Mouse (Mus musculus): ENCODE results near the gene Mllt1. TPM values are rescaled to one million over a fixed set of nuclear protein-coding genes. Genes with fewer than 3 reads are reported as not detected.

Mllt1 gene
- polyA plus RNA-seq, 2 experiments: 34.5 to 98.3 TPM

- Histone ChIP-seq H3K4me1 (ENCODE audit: control insufficient read depth, insufficient read depth, low read length) (no peaks in the 10 kb centered on the region), H3K4me3 (replicated peaks; ENCODE audit: low read length) (no peak overlapping the region), H3K27ac (replicated peaks; ENCODE audit: low read depth, low read length) (no peak overlapping the region), H3K9ac (ENCODE audit: low read depth, low read length, severe bottlenecking) (no peak overlapping the region), H3K27me3 (ENCODE audit: control insufficient read depth, insufficient read depth, low read length) (no peaks in the 10 kb centered on the region), H3K36me3 (ENCODE audit: control insufficient read depth, insufficient read depth, low read length) (no peaks in the 10 kb centered on the region), H3K9me3 (ENCODE audit: control insufficient read depth, low read length) (no peaks in the 10 kb centered on the region), H3K4me2 (replicated peaks; ENCODE audit: low read depth, low read length, severe bottlenecking) (no peak overlapping the region)
- ATAC-seq (ENCODE audit: low FRiP score, low read depth) (no peak), DNase-seq (ENCODE audit: low spot score) (no peak)
- TF ChIP-seq POLR2A (IDR thresholded peaks at IDR 0.05; ENCODE audit: borderline replicate concordance, extremely low read depth, insufficient read depth, insufficient read length): no peak
- 30% methylated on average over 11 of the region's 11 CpGs for WGBS
These were observed 22.7 kb upstream of the Mllt1 start for GRCm38 (mm10) chr17:56957763-56958429.

- no peak for TF ChIP-seq POLR2A (IDR thresholded peaks at IDR 0.05; ENCODE audit: borderline replicate concordance, extremely low read depth, insufficient read depth, insufficient read length)
- H3K4me3 ChIP-seq (replicated peaks; ENCODE audit: low read length): no peak overlapping the region
- H3K4me2 ChIP-seq (replicated peaks; ENCODE audit: low read depth, low read length, severe bottlenecking): no peak overlapping the region
- no peak overlapping the region for H3K27ac ChIP-seq (replicated peaks; ENCODE audit: low read depth, low read length)
- DNase-seq (ENCODE audit: low spot score) (no peak), ATAC-seq (ENCODE audit: low FRiP score, low read depth) (no peak)
- no peaks in the 10 kb centered on the region for H3K4me1 ChIP-seq (ENCODE audit: control insufficient read depth, insufficient read depth, low read length)
- WGBS: 83% methylated on average over 7 of the region's 7 CpGs
- H3K9me3 ChIP-seq (ENCODE audit: control insufficient read depth, low read length): no peaks in the 10 kb centered on the region
- H3K27me3 ChIP-seq (ENCODE audit: control insufficient read depth, insufficient read depth, low read length): no peaks in the 10 kb centered on the region
- H3K9ac ChIP-seq (ENCODE audit: low read depth, low read length, severe bottlenecking): no peak overlapping the region
- H3K36me3 ChIP-seq (ENCODE audit: control insufficient read depth, insufficient read depth, low read length): no peaks in the 10 kb centered on the region
These were observed 19.7 kb upstream of the Mllt1 start for GRCm38 (mm10) chr17:56954871-56955270.

DNA sequence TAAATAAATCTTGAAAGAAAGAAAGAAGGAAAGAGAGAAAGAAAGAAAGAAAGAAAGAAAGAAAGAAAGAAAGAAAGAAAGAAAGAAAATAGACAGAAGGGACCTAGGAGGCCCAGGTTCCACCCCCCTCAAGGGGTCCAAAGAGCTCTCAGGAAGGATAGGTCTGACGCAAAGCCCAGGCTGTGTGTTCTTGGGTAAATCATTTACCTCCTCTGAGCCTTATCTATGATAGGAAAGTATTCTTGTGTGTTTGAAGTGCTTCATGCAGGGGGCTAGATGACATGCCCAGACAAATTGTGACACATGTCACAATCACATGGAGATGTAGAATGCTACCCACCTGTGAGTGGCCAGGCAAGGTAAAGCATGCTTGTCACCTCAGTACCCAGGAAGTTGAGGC lies 17.4 kb upstream of the Mllt1 start:
- no peaks in the 10 kb centered on the region for H3K9me3 ChIP-seq (ENCODE audit: control insufficient read depth, low read length)
- no peak overlapping the region for H3K9ac ChIP-seq (ENCODE audit: low read depth, low read length, severe bottlenecking)
- ATAC-seq (ENCODE audit: low FRiP score, low read depth) (no peak), DNase-seq (ENCODE audit: low spot score) (no peak)
- no peak overlapping the region for H3K4me2 ChIP-seq (replicated peaks; ENCODE audit: low read depth, low read length, severe bottlenecking)
- H3K27me3 ChIP-seq (ENCODE audit: control insufficient read depth, insufficient read depth, low read length): no peaks in the 10 kb centered on the region
- WGBS: 95% methylated on average over 1 of the region's 1 CpGs
- TF ChIP-seq POLR2A (IDR thresholded peaks at IDR 0.05; ENCODE audit: borderline replicate concordance, extremely low read depth, insufficient read depth, insufficient read length): no peak
- H3K4me1 ChIP-seq (ENCODE audit: control insufficient read depth, insufficient read depth, low read length): no peaks in the 10 kb centered on the region
- H3K27ac ChIP-seq (replicated peaks; ENCODE audit: low read depth, low read length): no peak overlapping the region
- no peaks in the 10 kb centered on the region for H3K36me3 ChIP-seq (ENCODE audit: control insufficient read depth, insufficient read depth, low read length)
- H3K4me3 ChIP-seq (replicated peaks; ENCODE audit: low read length): no peak overlapping the region

DNA sequence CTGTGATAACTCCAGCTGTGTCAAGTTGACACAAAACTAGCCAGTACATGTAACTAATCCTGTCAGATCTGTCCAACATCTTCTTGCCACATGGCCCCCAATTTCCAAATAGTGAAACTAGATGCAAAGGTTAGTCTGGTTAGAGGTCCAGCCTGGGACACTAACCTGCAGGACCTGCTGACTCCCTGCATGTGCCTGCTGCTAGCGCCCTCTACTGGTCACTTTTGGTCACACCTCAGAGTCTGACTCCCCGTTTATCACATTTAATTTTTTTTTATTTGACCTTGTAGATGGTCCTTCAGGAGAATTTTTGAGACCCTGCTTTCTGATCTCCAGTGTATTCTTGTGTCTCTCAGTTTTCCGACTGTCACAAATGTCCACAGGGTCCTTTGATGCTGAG lies 15.7 kb upstream of the Mllt1 start:
- 13% methylated on average over 3 of the region's 3 CpGs for WGBS
- no peak overlapping the region for H3K27ac ChIP-seq (replicated peaks; ENCODE audit: low read depth, low read length)
- ATAC-seq (ENCODE audit: low FRiP score, low read depth) (no peak), DNase-seq (ENCODE audit: low spot score) (no peak)
- H3K36me3 ChIP-seq (ENCODE audit: control insufficient read depth, insufficient read depth, low read length): no peaks in the 10 kb centered on the region
- no peak overlapping the region for H3K9ac ChIP-seq (ENCODE audit: low read depth, low read length, severe bottlenecking)
- H3K9me3 ChIP-seq (ENCODE audit: control insufficient read depth, low read length): no peaks in the 10 kb centered on the region
- no peak overlapping the region for H3K4me3 ChIP-seq (replicated peaks; ENCODE audit: low read length)
- no peak overlapping the region for H3K4me2 ChIP-seq (replicated peaks; ENCODE audit: low read depth, low read length, severe bottlenecking)
- H3K4me1 ChIP-seq (ENCODE audit: control insufficient read depth, insufficient read depth, low read length): no peaks in the 10 kb centered on the region
- TF ChIP-seq POLR2A (IDR thresholded peaks at IDR 0.05; ENCODE audit: borderline replicate concordance, extremely low read depth, insufficient read depth, insufficient read length): no peak
- no peaks in the 10 kb centered on the region for H3K27me3 ChIP-seq (ENCODE audit: control insufficient read depth, insufficient read depth, low read length)

DNA sequence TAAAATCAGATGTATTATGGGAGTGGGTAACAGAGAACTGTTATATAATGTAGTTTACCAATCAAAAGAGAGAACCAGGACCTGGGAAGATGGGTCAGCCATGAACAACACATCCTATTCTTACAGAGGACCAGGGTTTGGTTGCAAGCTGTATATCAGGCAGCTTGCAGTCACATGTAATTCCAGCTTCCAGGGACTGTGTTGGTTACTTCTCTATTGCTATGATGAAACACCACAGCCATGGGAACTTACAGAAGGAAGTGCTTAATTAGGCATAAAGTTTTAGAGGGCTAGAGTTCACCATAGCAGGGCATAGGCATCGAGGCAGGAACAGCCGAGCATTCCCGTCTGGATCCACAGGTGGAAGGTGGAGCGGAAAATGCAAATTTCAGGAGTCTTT lies 3.5 kb upstream of the Mllt1 start:
- H3K27me3 ChIP-seq (ENCODE audit: control insufficient read depth, insufficient read depth, low read length): no peaks in the 10 kb centered on the region
- no peak for TF ChIP-seq POLR2A (IDR thresholded peaks at IDR 0.05; ENCODE audit: borderline replicate concordance, extremely low read depth, insufficient read depth, insufficient read length)
- no peaks in the 10 kb centered on the region for H3K9me3 ChIP-seq (ENCODE audit: control insufficient read depth, low read length)
- WGBS: 70% methylated on average over 4 of the region's 4 CpGs
- H3K36me3 ChIP-seq (ENCODE audit: control insufficient read depth, insufficient read depth, low read length): no peaks in the 10 kb centered on the region
- no peak overlapping the region for H3K4me2 ChIP-seq (replicated peaks; ENCODE audit: low read depth, low read length, severe bottlenecking)
- H3K4me3 ChIP-seq (replicated peaks; ENCODE audit: low read length): no peak overlapping the region
- H3K4me1 ChIP-seq (ENCODE audit: control insufficient read depth, insufficient read depth, low read length): peaks cover 12% of the 10 kb centered on the region
- DNase-seq (ENCODE audit: low spot score) (no peak), ATAC-seq (ENCODE audit: low FRiP score, low read depth) (no peak)
- no peak overlapping the region for H3K27ac ChIP-seq (replicated peaks; ENCODE audit: low read depth, low read length)
- H3K9ac ChIP-seq (ENCODE audit: low read depth, low read length, severe bottlenecking): no peak overlapping the region
